Mouse (Mus musculus) spleen, postnatal 4 days (tissue): ENCODE results near the gene Saa3.
A peak's percentile ranks its signal among the peaks of the same experiment; 100 is the strongest.
"Not testable (repeated sequence)": the region's sequence is repeated elsewhere in the genome, so short reads cannot be mapped to it uniquely, and the experiment has no call there.

Source experiments
- DNase-seq, 2 experiments: peaks; one replicate each; pipeline ENCODE4 v3.0.0; 2022; ENCODE audit warnings: low spot score in 2 of 2

The Saa3 gene

GRCm38 (mm10) chr7:46712250-46712649 lies 3.2 kb downstream of the Saa3 start:
- DNase-seq: no peak

GRCm38 (mm10) chr7:46710390-46710844 lies 5.1 kb downstream of the Saa3 start, which contains the start of gene Saal1:
TSS of gene Saal1 (minus strand) at chr7:46710680.
- peak; percentile 85 to 97 for DNase-seq

GRCm38 (mm10) chr7:46700521-46701025 lies 14.9 kb downstream of the Saa3 start:
- DNase-seq: no peak

- no peak for DNase-seq
Measured at GRCm38 (mm10) chr7:46696754-46697153, 18.7 kb downstream of the Saa3 start.

GRCm38 (mm10) chr7:46686827-46687226 lies 28.7 kb downstream of the Saa3 start:
- no peak for DNase-seq

- DNase-seq: no peak
Measured at GRCm38 (mm10) chr7:46680732-46681131, 34.8 kb downstream of the Saa3 start.

GRCm38 (mm10) chr7:46679044-46679443 lies 36.5 kb downstream of the Saa3 start:
- not testable (repeated sequence) for DNase-seq

GRCm38 (mm10) chr7:46678417-46678816 lies 37.1 kb downstream of the Saa3 start:
- DNase-seq: no peak

GRCm38 (mm10) chr7:46676808-46677360 lies 38.6 kb downstream of the Saa3 start:
- DNase-seq: no peak

GRCm38 (mm10) chr7:46675886-46676285 lies 39.6 kb downstream of the Saa3 start:
- no peak for DNase-seq

GRCm38 (mm10) chr7:46675061-46675460 lies 40.4 kb downstream of the Saa3 start:
- DNase-seq: no peak

GRCm38 (mm10) chr7:46672160-46672672 lies 43.3 kb downstream of the Saa3 start, which contains the start of gene Tph1:
TSS of gene Tph1 (minus strand) at chr7:46672537.
- no peak for DNase-seq

- DNase-seq: no peak
Measured at GRCm38 (mm10) chr7:46667256-46667655, 48.2 kb downstream of the Saa3 start.

GRCm38 (mm10) chr7:46665236-46665635 lies 50.3 kb downstream of the Saa3 start:
- no peak for DNase-seq
